Mouse (Mus musculus) Muller cell, postnatal 12 days (primary cell): ENCODE measurements around the gene Pcdh11x.
A peak's percentile ranks its signal among the peaks of the same experiment; 100 is the strongest.
"Not testable (repeated sequence)": the region's sequence is repeated elsewhere in the genome, so short reads cannot be mapped to it uniquely, and the experiment has no call there.

Experiments
- DNase-seq: peaks from one replicate; pipeline ENCODE4 v3.0.0-alpha.2; 2015; ENCODE audit errors: inconsistent ontology term

Pcdh11x gene

DNA sequence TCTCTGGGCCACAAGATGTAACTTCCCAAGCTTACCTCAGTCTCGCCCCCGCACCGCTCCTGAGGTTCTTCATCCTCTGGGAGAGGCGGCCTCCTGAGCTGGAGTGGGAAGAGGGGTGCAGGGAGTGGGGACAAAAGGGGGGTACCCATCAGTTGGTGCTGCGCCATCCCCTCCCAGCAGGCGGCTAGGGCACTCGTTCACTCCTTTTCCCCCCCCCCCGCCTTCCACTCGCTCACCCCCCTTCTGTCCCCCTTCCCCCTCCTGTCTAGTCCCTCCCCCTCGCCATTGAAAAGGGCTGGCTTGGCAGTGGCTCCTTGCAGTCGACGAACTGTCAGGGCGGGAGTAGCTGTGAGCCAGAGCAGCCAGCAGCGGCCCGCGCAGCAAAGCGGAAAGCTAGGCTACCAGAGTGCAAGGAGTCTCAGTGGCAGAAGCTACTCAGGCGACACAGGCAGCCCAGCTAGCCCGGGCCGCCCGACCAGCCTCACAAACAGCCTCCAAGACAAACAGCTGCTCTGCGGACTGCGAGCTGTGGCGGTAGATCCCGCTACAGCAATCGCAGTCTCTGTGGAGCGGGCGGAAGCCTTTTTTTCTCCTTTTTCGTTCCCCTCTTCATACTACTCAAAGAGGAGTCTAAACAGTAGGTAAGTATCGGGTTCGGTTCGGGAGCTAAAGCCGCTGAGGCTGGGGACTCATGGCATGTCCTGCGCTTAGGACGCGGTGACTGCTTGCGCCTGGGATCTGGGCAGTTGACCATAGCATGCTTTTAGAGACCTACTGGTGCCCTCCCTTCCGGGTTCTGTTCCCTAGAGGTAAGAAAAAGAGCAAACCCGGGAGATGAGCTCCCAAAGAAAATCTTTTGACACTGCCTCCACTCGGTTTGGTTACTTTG lies at the start of gene Pcdh11x:
Gene Pcdh11x (plus strand): TSS at position 249 of the 889 bp plus-strand sequence.
- DNase-seq: peak; percentile 80

- no peak for DNase-seq
Observed at GRCm38 (mm10) chrX:120260089-120260488, 30.0 kb upstream of the Pcdh11x start.

- peak; percentile 4 for DNase-seq
Observed at GRCm38 (mm10) chrX:120285522-120285921, 4.5 kb upstream of the Pcdh11x start.

DNA sequence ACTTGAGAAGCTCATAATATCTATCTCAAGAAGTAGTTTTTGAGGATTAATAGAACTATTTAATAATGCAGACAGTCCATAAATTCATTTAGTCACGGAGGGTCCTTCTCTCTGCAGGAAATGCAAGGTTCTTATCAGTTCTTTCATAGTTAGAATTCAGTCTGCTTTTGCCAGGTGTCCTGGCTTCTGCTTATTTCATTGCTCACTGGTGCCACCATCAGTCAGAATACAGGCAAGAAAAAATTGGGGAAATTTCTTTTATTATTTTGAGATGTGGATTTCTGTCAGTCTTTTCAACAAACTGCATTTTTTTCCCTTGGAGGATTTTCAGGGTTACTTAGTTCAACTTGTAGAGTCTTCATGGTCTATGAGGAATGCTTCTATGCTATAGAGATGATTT lies 2.6 kb upstream of the Pcdh11x start:
- no peak for DNase-seq

- DNase-seq: no peak
Observed at GRCm38 (mm10) chrX:120290900-120291280, 831 bp downstream of the Pcdh11x start.

- DNase-seq: peak; percentile 39
Observed at GRCm38 (mm10) chrX:120291696-120292095, 1.6 kb downstream of the Pcdh11x start.

GRCm38 (mm10) chrX:120292832-120293750 lies 3.0 kb downstream of the Pcdh11x start:
- peak; percentile 56 for DNase-seq

DNA sequence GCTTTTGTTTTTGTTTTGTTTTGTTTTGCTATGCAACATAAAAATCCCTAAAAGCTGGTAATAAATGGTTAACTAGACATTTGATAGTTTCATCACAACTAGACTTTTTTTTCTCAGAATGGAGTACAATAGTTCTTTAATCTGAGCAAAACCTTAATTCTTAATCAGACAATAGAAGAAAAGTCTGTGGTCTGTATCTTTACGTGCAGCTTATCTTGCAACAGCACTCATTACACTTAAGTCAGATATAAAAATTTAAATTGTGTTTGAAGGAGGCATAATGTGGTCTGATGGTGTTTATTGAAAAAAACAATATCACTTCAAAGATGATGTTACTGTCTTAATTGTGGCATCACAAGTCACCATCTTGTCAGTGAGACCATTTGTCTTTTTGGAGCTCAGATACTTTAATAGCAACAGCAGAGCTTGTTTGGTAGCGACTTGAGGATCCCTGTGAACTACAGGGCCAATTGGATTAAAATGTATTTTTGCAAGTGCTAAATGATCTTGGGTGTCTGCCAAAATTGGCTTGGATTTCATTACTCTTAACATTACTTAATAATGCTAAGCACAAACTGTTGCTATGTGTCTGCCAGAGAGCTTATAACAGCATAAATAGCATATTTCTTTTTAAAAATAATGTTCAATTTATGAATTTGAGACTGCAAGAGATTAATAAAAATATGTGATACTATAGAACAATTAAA lies 11.6 kb downstream of the Pcdh11x start:
- no peak for DNase-seq

DNA sequence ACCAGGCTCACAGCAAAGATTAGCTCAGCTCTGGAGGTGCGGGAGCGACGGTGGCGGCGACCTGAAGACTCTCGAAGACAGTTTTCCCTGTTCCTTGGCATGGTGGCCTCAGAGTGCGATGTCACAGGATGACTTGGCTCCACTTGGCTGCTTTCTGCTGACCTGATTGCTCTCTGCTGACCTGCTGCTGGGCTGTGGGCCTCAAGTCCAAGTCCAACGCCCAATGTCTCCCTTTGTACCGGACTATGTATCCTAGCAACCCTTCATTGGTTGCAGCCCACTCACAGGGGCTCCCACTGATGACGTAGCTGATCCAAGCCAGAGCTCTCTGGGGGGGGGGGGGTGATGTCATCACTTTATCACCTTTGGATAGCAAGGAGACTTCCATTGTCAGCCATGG lies 22.9 kb downstream of the Pcdh11x start, which contains the start of gene H2afb3:
Gene H2afb3 (minus strand): TSS at position 101 of the 400 bp plus-strand sequence.
- not testable (repeated sequence) for DNase-seq

- no peak for DNase-seq
Observed at GRCm38 (mm10) chrX:120466225-120466624, 176.2 kb downstream of the Pcdh11x start.

GRCm38 (mm10) chrX:120486428-120486827 lies 196.4 kb downstream of the Pcdh11x start:
- DNase-seq: no peak

GRCm38 (mm10) chrX:120524986-120525385 lies 234.9 kb downstream of the Pcdh11x start:
- no peak for DNase-seq

- no peak for DNase-seq
Observed at GRCm38 (mm10) chrX:120599309-120599708, 309.2 kb downstream of the Pcdh11x start.

DNA sequence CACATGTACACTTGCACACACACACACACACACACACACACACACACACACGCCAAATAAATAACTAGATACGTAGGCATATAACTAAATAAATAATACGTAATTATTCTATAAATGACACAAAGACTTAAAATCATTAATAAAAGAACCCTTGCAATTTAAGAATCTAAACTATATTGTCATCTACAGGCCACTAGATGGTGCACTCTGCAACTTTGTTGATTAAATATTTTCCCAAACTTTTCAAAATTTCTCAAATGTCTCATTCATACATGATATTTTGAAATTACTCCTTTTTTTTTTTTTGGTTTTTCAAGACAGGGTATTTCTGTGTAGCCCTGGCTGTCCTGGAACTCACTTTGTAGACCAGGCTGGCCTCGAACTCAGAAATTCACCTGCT lies 328.4 kb downstream of the Pcdh11x start:
- no peak for DNase-seq

GRCm38 (mm10) chrX:120670236-120670635 lies 380.2 kb downstream of the Pcdh11x start:
- DNase-seq: not testable (repeated sequence)

DNA sequence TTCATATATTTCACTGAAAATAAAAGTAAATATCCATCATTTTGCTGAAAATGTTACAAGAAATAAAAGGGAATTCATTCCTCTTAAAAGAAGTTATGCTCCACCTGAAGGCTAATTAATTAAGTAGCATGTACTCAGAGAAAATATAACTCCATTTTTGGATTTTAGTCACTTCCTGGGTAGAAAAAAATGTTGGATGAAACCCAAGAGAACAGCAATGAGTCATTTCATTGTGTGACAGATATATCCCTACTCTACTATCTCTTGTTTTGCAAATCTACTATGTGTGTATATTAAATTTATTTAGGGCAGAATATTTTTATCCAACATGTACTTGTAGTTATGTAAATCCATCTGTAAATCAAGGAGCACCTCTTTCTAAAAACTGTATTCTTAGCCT lies 444.1 kb downstream of the Pcdh11x start:
- no peak for DNase-seq

GRCm38 (mm10) chrX:120735792-120736191 lies 445.7 kb downstream of the Pcdh11x start:
- DNase-seq: no peak

DNA sequence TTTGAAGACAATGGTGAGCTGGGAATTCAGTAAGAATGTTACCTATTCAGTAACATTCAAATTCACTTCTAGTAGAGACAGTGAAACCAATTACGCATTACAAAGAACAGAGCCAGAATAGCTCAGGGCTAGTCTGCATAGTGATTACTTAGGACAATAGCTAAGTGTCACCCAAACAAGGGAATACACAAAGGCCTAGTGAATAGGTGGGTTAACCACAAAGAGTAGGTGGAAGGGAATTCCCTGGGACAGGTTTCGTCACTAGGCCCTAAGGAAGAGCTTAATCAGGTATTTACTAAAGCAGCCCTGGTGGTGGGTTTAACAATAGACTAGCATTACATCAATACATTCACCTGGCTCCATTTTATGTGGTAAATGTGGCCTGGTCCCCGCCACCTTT lies 654.5 kb downstream of the Pcdh11x start:
- DNase-seq: no peak
